Mouse (Mus musculus) T-cell, adult 2 months (primary cell): ENCODE results near the gene Psmd14.

Experiments used
- DNase-seq: peaks from one replicate; pipeline ENCODE4 v3.0.0; 2022; ENCODE audit warnings: low spot score

Psmd14 gene

GRCm38 (mm10) chr2:61711108-61712040 is at the start of gene Psmd14:
Gene Psmd14, plus strand, starts transcription at chr2:61711694.
- DNase-seq: peak; percentile 88

DNA sequence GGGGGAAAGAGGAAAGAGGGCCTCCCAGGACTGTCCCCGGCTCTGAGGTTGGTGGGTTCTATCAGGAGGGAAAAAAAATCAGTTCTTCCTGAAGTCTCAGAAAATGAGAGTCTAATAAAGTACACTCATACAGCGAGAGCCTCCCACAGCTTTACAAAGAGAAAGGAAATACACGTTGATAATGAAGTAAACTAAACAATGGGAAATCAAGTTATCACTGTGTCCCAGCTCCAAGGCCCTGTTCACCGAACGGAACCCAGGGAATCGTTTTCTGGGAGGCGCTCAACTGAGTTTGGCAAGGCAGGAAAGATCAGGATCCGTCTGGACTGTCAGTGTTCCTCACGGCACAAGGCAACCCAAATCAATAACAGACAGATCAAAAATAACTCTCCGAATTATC is 48.7 kb upstream of the Psmd14 start:
- DNase-seq: no peak

DNA sequence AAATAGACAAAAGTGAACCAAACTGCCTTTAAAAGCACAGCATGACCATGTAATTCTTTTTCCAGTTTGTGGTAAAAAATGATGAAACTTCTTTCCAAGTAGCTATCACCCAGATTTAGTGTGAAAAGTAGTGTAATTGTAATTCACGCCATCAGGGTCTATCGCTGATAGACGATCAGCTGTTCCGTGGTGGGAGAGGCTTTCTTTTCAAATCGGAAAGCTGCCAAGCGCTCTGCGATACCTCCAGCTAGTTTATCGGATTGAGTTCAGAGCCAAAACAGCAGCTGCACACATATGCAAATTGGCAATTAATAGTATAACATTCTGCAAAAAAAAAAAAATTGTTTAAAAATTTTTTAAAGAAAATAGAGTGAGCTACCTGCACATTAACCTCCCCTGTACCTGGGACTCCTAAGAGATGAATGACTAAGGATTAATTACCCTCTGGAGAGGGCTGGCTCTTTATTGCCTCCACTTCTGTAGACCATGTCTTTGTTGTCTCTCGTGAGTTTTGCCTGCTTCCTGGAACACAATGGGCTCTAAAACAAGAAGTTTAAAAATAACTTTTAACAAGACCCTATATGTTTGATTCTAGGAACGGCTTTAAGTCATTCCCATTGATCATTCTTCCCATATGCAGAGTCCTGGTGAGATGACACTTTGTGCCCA is 47.8 kb upstream of the Psmd14 start:
- no peak for DNase-seq

DNA sequence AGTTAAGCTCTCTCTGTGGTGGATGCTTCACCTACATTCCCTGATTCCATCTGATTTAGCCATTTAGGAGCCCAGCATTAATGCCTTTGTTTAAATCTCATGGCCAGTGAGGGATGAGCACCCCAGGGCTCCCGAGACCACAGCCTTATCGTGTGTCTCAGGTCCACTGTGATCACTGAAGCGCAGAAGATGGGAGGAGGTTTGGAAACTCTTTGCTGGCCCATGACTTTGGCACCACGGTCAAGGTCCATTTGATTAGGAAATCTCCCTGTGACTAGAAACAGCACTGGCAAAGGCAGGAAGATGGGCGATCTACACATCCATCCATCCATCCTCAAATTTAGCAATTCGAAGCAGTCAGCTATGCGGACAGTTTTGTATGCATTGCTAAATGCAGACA is 44.1 kb upstream of the Psmd14 start:
- no peak for DNase-seq

DNA sequence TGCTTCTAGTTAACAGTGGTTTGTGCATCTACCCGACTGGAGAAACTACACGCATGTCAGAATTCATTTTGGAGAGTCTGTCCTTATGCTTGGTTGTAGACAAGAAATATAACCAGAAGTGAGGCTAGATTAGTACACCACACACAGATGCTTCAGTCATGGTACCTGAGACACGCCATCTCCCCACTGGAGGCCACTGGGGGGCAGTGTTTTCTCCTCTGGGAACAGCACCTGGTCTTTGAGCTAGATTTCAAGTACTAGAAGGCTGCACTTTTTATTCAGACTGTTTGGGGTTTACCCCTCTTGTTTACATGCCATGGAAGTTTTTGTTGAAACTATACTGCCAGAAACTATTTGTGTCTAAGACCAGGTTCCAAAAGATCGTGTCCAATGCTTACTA is 43.2 kb upstream of the Psmd14 start:
- DNase-seq: peak; percentile 44

GRCm38 (mm10) chr2:61674555-61674954 is 36.9 kb upstream of the Psmd14 start:
- no peak for DNase-seq

DNA sequence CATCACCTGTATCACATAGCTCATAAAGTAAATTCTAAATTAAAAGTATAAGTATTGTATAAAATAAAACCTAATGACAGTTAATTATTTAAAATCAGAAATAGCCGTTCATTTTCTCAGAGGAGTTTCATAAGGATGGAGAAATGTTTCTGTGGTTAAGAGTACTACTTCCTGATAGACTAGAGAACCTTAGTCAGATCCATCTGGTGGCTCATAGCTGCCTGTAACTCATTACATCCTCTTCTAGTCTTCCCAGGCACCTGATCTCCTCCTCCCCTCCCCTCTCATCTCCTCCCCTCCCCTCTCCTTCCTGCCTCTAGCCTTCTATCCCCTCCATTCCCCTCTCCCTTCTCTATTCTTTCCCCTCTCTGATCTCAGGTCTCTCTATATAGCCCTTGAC is 29.9 kb upstream of the Psmd14 start:
- no peak for DNase-seq

DNA sequence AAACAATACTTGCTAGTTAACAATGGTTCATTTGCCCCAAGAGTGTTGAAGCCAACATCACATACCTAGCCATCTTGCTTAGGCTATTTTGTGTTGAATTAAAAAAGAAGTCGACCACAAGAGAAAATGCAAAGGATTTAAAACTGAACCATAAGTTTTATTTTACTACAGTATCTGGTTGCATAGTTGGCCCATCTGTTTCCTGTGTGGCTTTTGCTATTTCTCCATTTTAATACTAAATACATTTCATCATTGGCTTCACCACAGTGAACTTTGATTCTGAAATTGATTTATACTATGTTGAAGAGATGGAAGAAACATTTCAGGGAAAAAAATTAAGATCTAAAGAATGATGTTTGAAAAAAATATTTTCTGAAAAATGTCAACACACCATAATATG is 25.0 kb upstream of the Psmd14 start:
- DNase-seq: no peak

DNA sequence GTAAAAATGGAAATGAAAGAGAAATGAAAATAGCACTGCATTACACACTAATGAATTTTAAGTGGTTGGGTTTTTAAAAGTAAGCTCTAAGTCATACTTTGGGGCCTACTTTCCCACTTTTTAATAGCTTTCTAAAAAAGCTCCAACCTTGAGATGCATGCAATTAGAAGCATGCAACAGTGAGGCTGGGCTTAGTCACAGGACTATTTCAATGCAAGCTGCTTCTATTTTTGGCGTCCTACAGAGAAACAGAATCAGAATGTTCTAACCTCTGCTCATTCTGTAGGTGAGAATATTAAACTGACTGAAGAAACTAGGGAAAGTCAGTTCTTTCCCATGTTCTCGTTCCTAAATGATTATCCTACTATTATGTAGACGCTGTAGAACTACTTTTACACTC is 22.4 kb upstream of the Psmd14 start:
- DNase-seq: no peak

DNA sequence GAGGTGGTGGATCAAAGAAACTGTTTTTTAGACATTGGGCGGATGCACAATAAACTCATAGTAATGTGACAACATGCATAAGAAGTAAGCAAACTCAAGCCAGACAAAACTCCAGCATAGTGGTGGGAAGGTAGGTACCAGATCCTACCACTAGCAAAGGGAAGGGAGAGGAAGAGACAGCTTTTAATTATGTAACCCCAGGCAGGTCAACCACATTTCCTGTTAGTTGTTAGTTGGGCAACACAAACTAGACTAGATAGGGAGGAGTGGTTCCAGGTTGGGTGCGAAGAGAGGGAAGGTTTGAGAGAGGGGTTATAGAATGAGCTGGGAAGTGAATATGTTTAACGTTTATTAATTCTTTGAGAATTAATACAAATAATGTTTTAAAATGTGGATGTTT is 1.9 kb upstream of the Psmd14 start:
- no peak for DNase-seq

DNA sequence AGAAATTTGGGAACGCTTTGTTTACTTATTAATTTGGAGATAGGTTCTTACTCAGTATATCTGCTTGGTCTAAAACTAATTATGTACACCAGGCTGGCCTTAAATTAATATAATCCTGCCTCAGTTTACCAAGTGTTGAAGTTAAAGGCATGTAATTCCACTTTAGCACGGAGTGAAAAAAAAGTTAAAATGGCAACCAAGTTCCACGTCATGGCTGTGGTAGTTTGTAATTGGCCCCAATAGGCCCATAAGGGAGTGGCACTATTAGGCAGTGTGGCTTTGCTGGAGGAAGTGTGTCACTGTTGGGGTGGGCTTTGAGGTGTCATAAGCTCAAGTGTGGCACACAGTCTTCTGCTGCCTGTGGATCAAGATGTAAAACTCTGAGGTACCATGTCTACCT is 1.0 kb downstream of the Psmd14 start:
- peak; percentile 51 for DNase-seq

DNA sequence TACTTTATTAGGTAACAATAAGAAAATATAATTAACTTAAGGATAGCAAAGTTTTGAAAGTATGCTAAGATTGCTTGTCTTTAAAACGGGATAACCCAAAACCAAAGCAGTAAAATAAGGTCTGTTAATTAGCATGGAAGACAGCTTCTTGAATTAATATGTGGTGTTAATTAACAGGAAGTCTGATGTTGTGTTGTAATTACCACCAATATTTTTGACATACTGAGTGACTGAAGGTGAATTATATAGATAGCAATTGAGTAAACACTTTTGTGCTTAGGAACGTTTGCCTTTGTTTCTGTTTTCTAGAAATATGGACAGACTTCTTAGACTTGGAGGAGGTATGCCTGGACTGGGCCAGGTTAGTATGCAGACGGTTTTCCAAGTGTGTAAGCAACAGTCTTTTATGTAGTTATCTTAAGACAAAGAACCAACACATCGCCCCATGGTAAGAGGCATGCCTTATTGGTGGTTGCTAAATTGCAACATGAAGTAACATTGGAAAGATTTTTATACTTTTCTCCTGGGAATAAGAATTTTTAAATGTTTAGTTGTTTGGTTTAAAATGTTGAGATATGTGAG is 11.0 kb downstream of the Psmd14 start:
- no peak for DNase-seq

GRCm38 (mm10) chr2:61732802-61733486 is 21.4 kb downstream of the Psmd14 start:
- DNase-seq: no peak

GRCm38 (mm10) chr2:61734175-61734574 is 22.7 kb downstream of the Psmd14 start:
- no peak for DNase-seq

DNA sequence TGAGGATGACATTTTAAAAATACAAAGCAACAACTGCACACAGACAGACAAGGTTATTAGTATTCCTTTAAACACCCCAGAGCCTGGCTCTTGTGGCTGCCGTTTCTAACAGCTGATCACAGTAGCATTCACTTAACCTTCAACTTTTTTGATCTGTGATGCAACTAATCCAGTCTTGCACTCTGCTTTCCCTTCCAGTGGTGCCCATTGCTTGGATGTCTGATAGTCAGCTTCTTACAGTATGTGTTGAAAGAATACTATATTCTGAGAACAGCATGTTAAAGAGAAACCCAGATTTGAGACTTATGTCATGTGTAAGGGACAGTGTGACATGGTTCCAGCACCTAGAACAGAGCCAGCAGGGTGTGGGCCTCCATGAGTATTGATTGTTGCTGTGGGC is 34.6 kb downstream of the Psmd14 start:
- no peak for DNase-seq

GRCm38 (mm10) chr2:61746580-61746979 is 35.1 kb downstream of the Psmd14 start:
- DNase-seq: no peak

DNA sequence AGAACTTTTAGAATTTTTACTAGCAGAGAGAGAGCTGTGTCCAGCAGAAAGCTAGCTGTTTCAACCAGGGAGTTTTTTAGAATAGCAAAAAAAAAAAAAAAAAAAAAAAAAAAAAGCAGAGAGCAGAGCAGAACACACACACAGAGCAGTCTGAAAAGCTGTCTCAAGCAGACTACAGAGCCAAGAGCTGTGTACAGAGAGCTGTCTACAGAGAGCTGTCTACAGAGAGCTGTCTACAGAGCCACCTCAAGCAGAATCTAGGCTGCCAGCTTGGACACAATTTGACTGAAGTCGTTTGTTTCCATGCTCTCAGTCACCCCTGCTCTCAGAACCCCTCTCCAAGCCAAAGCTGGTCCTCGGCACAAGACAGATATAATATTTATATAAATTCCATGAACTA is 35.9 kb downstream of the Psmd14 start:
- no peak for DNase-seq

DNA sequence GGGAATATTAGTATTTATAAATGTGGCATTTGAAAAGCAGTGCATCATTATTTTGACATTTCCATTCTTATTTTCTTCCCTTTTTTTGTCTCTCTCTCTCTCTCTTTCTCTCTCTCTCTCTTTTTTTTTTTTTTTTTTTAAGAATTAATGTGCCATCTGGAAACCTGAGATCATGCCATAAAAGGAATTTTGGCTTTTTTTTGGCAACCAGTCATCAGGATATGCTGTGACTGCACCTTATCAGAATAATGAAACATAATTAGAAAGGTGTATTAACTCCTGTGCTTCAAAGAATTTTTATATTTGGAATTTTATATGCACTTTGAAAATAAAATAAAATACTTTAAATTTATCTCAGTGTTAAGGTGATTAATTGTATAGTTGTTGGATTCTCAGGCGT is 39.2 kb downstream of the Psmd14 start:
- no peak for DNase-seq

DNA sequence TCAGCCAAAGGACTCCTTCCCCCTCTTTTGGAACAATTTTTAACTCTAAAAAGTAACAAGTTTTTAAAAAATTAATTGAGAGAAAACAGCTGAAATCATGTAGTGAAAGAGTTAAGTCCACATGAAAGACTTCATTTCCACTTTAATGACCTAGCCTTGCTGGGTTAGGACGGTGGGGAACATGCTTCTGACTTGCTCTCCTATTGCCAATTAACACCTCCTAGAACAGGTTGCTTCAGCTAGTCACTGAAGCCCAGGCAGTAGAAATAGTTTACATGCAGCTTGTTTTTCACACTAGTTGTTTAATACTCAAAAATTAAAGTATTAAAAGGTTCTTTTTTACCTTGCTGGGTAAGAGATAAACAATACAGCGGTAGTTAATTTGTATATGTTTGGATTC is 39.8 kb downstream of the Psmd14 start:
- DNase-seq: no peak

DNA sequence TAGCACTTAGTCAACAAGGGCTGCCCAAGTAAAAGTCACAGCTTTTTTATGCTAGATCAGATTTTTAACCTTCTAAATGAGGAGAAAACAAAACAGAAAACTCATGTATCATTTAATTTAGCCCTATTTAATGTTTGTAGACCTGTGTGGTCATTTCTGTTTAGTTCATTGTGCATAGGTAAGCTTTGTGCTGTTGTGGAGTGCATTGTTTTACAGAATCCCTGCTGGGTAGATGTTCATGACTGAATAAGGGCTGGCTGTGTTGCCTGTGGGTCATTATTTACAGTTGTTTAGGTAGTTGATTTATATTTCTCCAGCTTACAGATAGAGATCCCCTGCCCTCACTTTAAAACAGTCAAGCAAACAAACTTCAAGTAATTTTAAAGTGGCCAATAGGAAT is 40.9 kb downstream of the Psmd14 start:
- no peak for DNase-seq

GRCm38 (mm10) chr2:61754989-61755388 is 43.5 kb downstream of the Psmd14 start:
- DNase-seq: peak; percentile 5

DNA sequence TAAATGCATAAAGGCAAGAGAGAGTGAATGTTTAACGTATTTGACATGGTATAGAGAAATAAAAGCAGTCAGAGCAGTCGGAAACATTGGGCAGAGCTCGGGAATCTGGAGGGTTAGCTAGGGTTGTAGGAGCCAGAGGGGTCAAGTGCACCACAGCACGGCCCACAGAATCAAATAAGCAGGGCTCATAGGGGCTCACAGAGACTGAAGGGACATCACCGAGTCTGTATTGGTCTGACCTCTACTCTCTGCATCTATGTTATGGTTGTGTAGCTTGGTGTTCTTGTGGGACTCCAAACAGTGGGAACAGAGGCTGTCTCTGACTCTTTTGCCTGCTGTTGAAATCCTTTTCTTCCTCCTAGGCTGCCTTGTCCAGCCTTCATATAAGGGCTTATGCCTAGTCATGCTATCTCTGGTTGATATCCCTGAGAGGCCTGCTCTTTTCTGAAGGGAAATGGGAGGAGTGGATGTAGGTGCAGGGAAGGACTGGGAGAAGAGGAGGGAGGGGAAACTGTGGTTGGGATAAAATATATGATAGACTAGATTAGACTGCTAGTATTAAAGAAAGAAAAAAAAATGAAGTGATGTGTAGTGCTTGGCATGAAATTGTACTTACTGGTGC is 47.9 kb downstream of the Psmd14 start:
- no peak for DNase-seq
